Mouse (Mus musculus) testis, adult 2 months (tissue): ENCODE data around the gene Thsd4.

Experiments used
- CTCF ChIP-seq: fragments of 200-500 bp; IDR thresholded peaks from 2 replicates; pipeline ENCODE4 v1.5.1; 2012; ENCODE audit warnings: low read depth, mild to moderate bottlenecking, inconsistent platforms, low read length, moderate library complexity; ENCODE audit not compliant: control insufficient read depth, insufficient read depth, insufficient replicate concordance
- POLR2A ChIP-seq: fragments of 200-500 bp; IDR thresholded peaks from 2 replicates; pipeline ENCODE4 v1.6.1; 2012; ENCODE audit warnings: low read depth, mild to moderate bottlenecking, inconsistent platforms, low read length, moderate library complexity; ENCODE audit not compliant: control insufficient read depth

DNA sequence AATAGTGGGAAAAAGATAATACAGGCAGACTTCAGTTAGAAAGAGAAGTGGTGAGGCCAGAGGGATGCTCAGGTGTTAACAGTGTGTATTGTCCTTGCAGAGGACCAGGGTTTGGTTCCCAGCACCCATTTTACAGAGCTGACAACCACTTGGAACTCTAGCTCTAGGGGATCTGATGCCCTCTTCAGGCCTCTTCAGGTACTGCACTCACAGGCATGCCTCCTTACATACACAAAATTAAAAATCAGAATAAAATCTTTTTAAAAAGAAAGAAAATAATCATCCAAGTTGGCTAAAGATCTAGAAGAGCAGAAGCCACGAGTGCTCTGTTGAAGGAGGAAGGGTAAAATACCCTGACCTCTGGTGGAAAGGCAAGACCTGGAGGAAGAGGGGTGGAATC is 478.7 kb downstream of the Thsd4 start:
- TF ChIP-seq CTCF (no peak), POLR2A (no peak)
